Mouse (Mus musculus) lung, postnatal 0 days (tissue): ENCODE data around the gene Trabd.

ENCODE experiments used
- CTCF ChIP-seq: IDR thresholded peaks from 2 replicates; pipeline ENCODE4 v1.5.1; 2016; ENCODE audit warnings: antibody characterized with exemption, mild to moderate bottlenecking
- EP300 ChIP-seq: IDR thresholded peaks from 2 replicates; pipeline ENCODE4 v1.6.1; 2016; ENCODE audit warnings: antibody characterized with exemption, mild to moderate bottlenecking, control low read depth

DNA sequence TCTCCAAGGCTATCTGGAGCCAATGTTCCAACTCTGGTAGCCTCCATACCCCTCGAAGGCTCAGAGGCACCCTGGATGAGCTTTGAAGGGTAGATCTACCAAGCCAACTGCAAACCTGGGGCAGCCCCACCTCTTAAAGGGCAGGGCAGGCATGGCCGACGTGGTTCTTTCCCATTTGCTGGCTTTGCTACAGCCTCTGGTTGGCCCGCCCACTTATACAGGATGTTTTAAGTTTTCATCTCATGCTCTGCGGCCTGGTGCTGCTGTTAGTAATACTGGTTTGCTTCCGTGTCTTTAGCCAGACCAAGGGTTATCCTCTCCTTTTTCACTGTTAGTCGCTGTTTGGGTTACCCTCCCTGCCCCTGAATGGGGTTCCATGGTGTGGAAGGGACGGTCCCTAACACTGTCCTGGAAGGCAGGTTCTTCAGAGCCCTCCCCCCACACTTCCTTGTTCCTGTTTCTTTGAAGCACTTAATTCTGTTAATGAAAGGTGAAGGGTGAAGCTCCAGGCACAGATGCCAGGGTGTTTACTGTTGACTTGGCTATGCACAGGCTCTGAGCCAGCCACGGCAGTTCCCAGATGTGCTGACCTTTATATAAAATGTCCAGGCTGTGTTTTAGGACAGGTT is 3.4 kb downstream of the Trabd start:
- TF ChIP-seq CTCF: no peak
- TF ChIP-seq EP300: no peak
